Mouse (Mus musculus) hindbrain, embryonic 16.5 days (tissue): ENCODE measurements around the gene Nol4l. TPM values are rescaled to one million over a fixed set of nuclear protein-coding genes. Genes with fewer than 3 reads are reported as not detected.
A peak's percentile ranks its signal among the peaks of the same experiment; 100 is the strongest.

Experiments
- ATAC-seq: fragments of 200-750 bp; cut with Nextera tagmentation; 2 replicates; pipeline ENCODE4 v1.8.0; 2017; ENCODE audit warnings: moderate TSS enrichment, moderate library complexity
- H3K27ac ChIP-seq: fragments of 300-500 bp; sonication (generic); 2 replicates; pipeline ENCODE4 v1.5.1; 2014; ENCODE audit warnings: low read depth, mild to moderate bottlenecking, control low read depth, low read length, moderate library complexity
- H3K27me3 ChIP-seq: fragments of 300-500 bp; sonication (generic); replicated peaks from 2 replicates; pipeline ENCODE4 v1.6.1; 2014; ENCODE audit warnings: low read length; ENCODE audit not compliant: control insufficient read depth, insufficient read depth
- H3K36me3 ChIP-seq: fragments of 300-500 bp; sonication (generic); 2 replicates; pipeline ENCODE4 v1.6.1; 2014; ENCODE audit warnings: mild to moderate bottlenecking, low read length, moderate library complexity, mixed read lengths; ENCODE audit not compliant: control insufficient read depth, insufficient read depth
- H3K4me1 ChIP-seq: fragments of 300-500 bp; sonication (generic); 2 replicates; pipeline ENCODE4 v1.6.1; 2014; ENCODE audit warnings: low read depth, low read length; ENCODE audit not compliant: control insufficient read depth, insufficient read depth
- H3K4me2 ChIP-seq: fragments of 300-500 bp; sonication (generic); 2 replicates; pipeline ENCODE4 v1.6.1; 2014; ENCODE audit warnings: mild to moderate bottlenecking, low read length, control low read depth, moderate library complexity
- H3K4me3 ChIP-seq: fragments of 300-500 bp; sonication (generic); 2 replicates; pipeline ENCODE4 v1.5.1; 2014; ENCODE audit warnings: mild to moderate bottlenecking, low read length, control low read depth, moderate library complexity
- H3K9ac ChIP-seq: fragments of 300-500 bp; sonication (generic); 2 replicates; pipeline ENCODE4 v1.6.1; 2014; ENCODE audit warnings: low read depth, mild to moderate bottlenecking, control low read depth, low read length, moderate library complexity
- H3K9me3 ChIP-seq: fragments of 300-500 bp; sonication (generic); 2 replicates; pipeline ENCODE4 v1.6.1; 2014; ENCODE audit warnings: mild to moderate bottlenecking, low read length, moderate library complexity; ENCODE audit not compliant: control insufficient read depth
- WGBS: fragments of 180-500 bp; shearing (Covaris S2); extraction: QIAGEN DNeasy Blood & Tissue Kit; methylation state at CpG from one replicate; pipeline ENCODE4 v1.1.7; 2014; 5-methylcytosine and 5-hydroxymethylcytosine counted together
- polyA plus RNA-seq: library from polyadenylated mRNA; unstranded; fragments of >200 nt; fragmentation: Nextera tagmentation; extraction: Ambion mirVana; gene quantifications from 2 replicates; pipeline ENCODE4 v1.2.1, GENCODE M21; 2015

The Nol4l gene
- polyA plus RNA-seq, 1 experiment from 2014 or later = 33.7 TPM

- no peak for ATAC-seq
- no peak overlapping the region for H3K27ac ChIP-seq
- H3K9ac ChIP-seq = no peak overlapping the region
These were observed 117.2 kb downstream of the Nol4l start for GRCm38 (mm10) chr2:153412563-153412962.

DNA sequence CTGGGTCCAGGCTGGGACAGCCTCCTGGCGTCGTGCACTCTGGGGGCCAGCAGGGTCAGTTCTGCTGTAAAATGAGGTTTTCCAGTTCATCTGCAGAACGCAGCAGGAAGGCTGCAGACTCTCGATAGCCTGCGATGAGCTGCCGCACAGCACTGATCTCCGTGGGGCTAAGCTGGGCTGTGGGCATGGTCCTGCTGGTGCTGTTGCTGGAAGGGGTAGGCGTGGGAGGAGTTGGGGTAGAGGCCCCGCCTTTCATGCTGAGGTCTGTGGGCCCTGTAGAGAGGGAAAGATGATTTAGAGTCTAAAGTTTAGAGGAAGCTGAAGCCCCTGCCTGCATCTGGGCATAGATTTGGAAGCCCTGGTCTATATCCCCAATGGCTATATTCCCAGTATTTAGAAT, 118.2 kb downstream of the Nol4l start:
- peak overlapping the region; percentile 20; the same call in 1 of the 2 replicates for H3K27ac ChIP-seq

More at GRCm38 (mm10) chr2:153412563-153412962, 117.2 kb downstream of the Nol4l start:
- no peaks in the 10 kb centered on the region for H3K27me3 ChIP-seq
- H3K9me3 ChIP-seq = no peaks in the 10 kb centered on the region
- H3K4me1 ChIP-seq = no peaks in the 10 kb centered on the region
- H3K4me2 ChIP-seq = no peak overlapping the region
- peaks cover 35% of the 10 kb centered on the region for H3K36me3 ChIP-seq
- H3K4me3 ChIP-seq = no peak overlapping the region
- WGBS = 69% methylated on average over 6 of the region's 6 CpGs

GRCm38 (mm10) chr2:153408971-153409370, 120.8 kb downstream of the Nol4l start:
- no peak overlapping the region for H3K27ac ChIP-seq
- H3K9me3 ChIP-seq = no peaks in the 10 kb centered on the region
- 78% methylated on average over 3 of the region's 3 CpGs for WGBS
- H3K4me2 ChIP-seq = no peak overlapping the region
- H3K36me3 ChIP-seq = peaks cover 21% of the 10 kb centered on the region
- ATAC-seq = no peak
- H3K9ac ChIP-seq = no peak overlapping the region
- H3K4me3 ChIP-seq = no peak overlapping the region
- no peaks in the 10 kb centered on the region for H3K4me1 ChIP-seq
- H3K27me3 ChIP-seq = no peaks in the 10 kb centered on the region

More for the DNA sequence above, 118.2 kb downstream of the Nol4l start:
- 67% methylated on average over 9 of the region's 9 CpGs for WGBS
- Histone ChIP-seq H3K9me3 (no peaks in the 10 kb centered on the region), H3K4me3 (no peak overlapping the region), H3K9ac (no peak overlapping the region), H3K36me3 (peaks cover 29% of the 10 kb centered on the region), H3K27me3 (no peaks in the 10 kb centered on the region), H3K4me1 (no peaks in the 10 kb centered on the region), H3K4me2 (no peak overlapping the region)
- ATAC-seq = no peak

GRCm38 (mm10) chr2:153406882-153407281, 122.9 kb downstream of the Nol4l start:
- Histone ChIP-seq H3K36me3 (peaks cover 21% of the 10 kb centered on the region), H3K4me2 (no peak overlapping the region), H3K9me3 (no peaks in the 10 kb centered on the region), H3K4me1 (no peaks in the 10 kb centered on the region), H3K27me3 (no peaks in the 10 kb centered on the region), H3K27ac (no peak overlapping the region), H3K9ac (no peak overlapping the region), H3K4me3 (no peak overlapping the region)
- no peak for ATAC-seq
- 76% methylated on average over 6 of the region's 6 CpGs for WGBS

DNA sequence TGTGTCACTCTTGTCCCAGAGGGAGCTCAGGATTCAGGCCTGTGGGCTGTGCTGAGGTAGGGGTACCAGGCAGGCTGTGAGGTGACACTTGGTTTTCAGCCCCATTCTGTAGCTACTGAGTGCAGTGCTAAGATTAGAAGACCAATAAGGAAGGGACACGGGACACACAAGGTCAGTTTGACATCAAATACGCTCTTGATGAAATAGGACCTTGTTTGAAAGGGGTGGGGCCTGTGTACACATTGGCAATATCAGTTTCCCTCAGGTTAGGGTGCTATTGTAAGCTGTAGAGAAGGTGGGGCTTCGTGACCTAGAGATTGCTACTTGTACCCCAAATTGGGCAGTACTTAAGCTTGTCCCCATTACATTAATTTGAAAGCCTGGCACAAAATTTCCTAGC, 124.9 kb downstream of the Nol4l start:
- Histone ChIP-seq H3K27ac (no peak overlapping the region), H3K4me2 (no peak overlapping the region), H3K4me3 (no peak overlapping the region), H3K4me1 (no peaks in the 10 kb centered on the region), H3K27me3 (no peaks in the 10 kb centered on the region), H3K9me3 (no peaks in the 10 kb centered on the region), H3K36me3 (peaks cover 32% of the 10 kb centered on the region), H3K9ac (no peak overlapping the region)
- WGBS = 96% methylated on average over 3 of the region's 3 CpGs
- ATAC-seq = no peak

GRCm38 (mm10) chr2:153404062-153404461, 125.7 kb downstream of the Nol4l start:
- Histone ChIP-seq H3K4me3 (no peak overlapping the region), H3K9ac (no peak overlapping the region), H3K27ac (no peak overlapping the region), H3K36me3 (peaks cover 37% of the 10 kb centered on the region), H3K4me1 (no peaks in the 10 kb centered on the region), H3K27me3 (no peaks in the 10 kb centered on the region), H3K4me2 (no peak overlapping the region), H3K9me3 (no peaks in the 10 kb centered on the region)
- 85% methylated on average over 3 of the region's 3 CpGs for WGBS
- no peak for ATAC-seq

GRCm38 (mm10) chr2:153399166-153399565, 130.6 kb downstream of the Nol4l start:
- Histone ChIP-seq H3K27me3 (no peaks in the 10 kb centered on the region), H3K4me1 (no peaks in the 10 kb centered on the region), H3K9ac (no peak overlapping the region), H3K36me3 (peaks cover 56% of the 10 kb centered on the region), H3K9me3 (no peaks in the 10 kb centered on the region), H3K4me2 (no peak overlapping the region), H3K27ac (no peak overlapping the region), H3K4me3 (no peak overlapping the region)
- 74% methylated on average over 15 of the region's 15 CpGs for WGBS
- ATAC-seq = no peak

DNA sequence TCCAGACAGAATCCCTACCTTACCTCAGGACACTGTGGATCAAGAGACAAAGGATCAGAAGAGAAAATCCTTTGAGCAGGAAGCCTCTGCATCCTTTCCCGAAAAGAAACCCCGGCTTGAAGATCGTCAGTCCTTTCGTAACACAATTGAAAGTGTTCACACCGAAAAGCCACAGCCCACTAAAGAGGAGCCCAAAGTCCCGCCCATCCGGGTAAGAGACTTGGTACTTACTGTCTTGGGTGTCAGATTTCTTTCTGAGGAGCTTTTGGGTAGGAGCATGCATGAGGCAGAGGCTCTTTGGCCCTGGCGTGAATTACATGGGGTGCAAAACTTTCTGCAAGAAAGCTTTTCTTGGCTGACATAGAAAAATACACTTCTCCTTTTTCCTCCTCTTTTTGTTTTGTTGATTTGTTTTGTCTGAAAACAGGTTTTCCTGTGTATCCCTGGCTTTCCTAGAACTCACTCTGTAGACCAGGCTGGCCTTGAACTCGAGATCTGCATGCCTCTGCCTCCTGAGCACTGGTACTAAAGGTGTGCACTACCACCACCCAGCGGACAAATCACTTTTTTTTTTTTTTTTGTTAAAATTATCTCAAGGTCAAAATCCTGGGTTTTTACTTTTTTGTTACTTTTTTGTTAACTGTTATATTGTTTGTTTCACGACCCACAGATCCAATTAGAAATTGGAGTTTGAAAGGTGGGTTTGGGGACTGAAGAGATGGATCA, 131.8 kb downstream of the Nol4l start:
- no peaks in the 10 kb centered on the region for H3K9me3 ChIP-seq
- ATAC-seq = no peak
- H3K27me3 ChIP-seq = no peaks in the 10 kb centered on the region
- H3K9ac ChIP-seq = no peak overlapping the region
- H3K36me3 ChIP-seq = peaks cover 68% of the 10 kb centered on the region
- H3K4me3 ChIP-seq = no peak overlapping the region
- no peaks in the 10 kb centered on the region for H3K4me1 ChIP-seq
- no peak overlapping the region for H3K4me2 ChIP-seq
- 92% methylated on average over 11 of the region's 11 CpGs for WGBS
- H3K27ac ChIP-seq = no peak overlapping the region

GRCm38 (mm10) chr2:153393045-153393444, 136.7 kb downstream of the Nol4l start:
- Histone ChIP-seq H3K9me3 (no peaks in the 10 kb centered on the region), H3K27ac (no peak overlapping the region), H3K27me3 (no peaks in the 10 kb centered on the region), H3K4me1 (no peaks in the 10 kb centered on the region), H3K4me2 (no peak overlapping the region), H3K36me3 (peaks cover 41% of the 10 kb centered on the region), H3K4me3 (no peak overlapping the region), H3K9ac (no peak overlapping the region)
- ATAC-seq = no peak
- WGBS = 84% methylated on average over 10 of the region's 10 CpGs
